Mouse (Mus musculus) retina, adult 2 months (tissue): Measurements from ENCODE around the gene Avp.
"Not testable (repeated sequence)": the region's sequence is repeated elsewhere in the genome, so short reads cannot be mapped to it uniquely, and the experiment has no call there.

Source experiments
- DNase-seq: peaks from one replicate; pipeline ENCODE4 v3.0.0-alpha.2; 2012; ENCODE audit warnings: low read depth, low spot score

The Avp gene

GRCm38 (mm10) chr2:130582552-130582951, at the start of gene Avp:
Gene Avp (minus strand): TSS chr2:130582554.
- no peak for DNase-seq

GRCm38 (mm10) chr2:130629839-130630203, 47.5 kb upstream of the Avp start, which contains the start of the genes Fastkd5 and Ubox5:
Gene Fastkd5 (minus strand): TSS chr2:130630027.
Gene Ubox5 (minus strand): TSS chr2:130630038.
- peak; percentile 78 for DNase-seq

GRCm38 (mm10) chr2:130629080-130629838, 46.9 kb upstream of the Avp start:
- no peak for DNase-seq

GRCm38 (mm10) chr2:130628424-130628823, 46.1 kb upstream of the Avp start:
- DNase-seq = no peak

- no peak for DNase-seq
These were observed 36.6 kb upstream of the Avp start for GRCm38 (mm10) chr2:130618972-130619371.

GRCm38 (mm10) chr2:130613091-130613490, 30.7 kb upstream of the Avp start:
- DNase-seq = no peak

GRCm38 (mm10) chr2:130602195-130602594, 19.8 kb upstream of the Avp start:
- no peak for DNase-seq

GRCm38 (mm10) chr2:130598399-130598798, 16.0 kb upstream of the Avp start:
- DNase-seq = no peak

- DNase-seq = no peak
These were observed 15.3 kb upstream of the Avp start for GRCm38 (mm10) chr2:130597601-130598010.

- DNase-seq = no peak
These were observed 13.2 kb upstream of the Avp start for GRCm38 (mm10) chr2:130595596-130595995.

- no peak for DNase-seq
These were observed 8.7 kb upstream of the Avp start for GRCm38 (mm10) chr2:130591016-130591415.

GRCm38 (mm10) chr2:130589761-130590160, 7.4 kb upstream of the Avp start:
- no peak for DNase-seq

- no peak for DNase-seq
These were observed 6.8 kb upstream of the Avp start for GRCm38 (mm10) chr2:130589157-130589556.

GRCm38 (mm10) chr2:130588373-130588772, 6.0 kb upstream of the Avp start:
- DNase-seq = no peak

GRCm38 (mm10) chr2:130586016-130586415, 3.7 kb upstream of the Avp start:
- DNase-seq = no peak

GRCm38 (mm10) chr2:130583902-130584560, 1.7 kb upstream of the Avp start:
- DNase-seq = no peak

- DNase-seq = no peak
These were observed 1.2 kb downstream of the Avp start for GRCm38 (mm10) chr2:130581201-130581600.

GRCm38 (mm10) chr2:130579791-130580190, 2.6 kb downstream of the Avp start:
- no peak for DNase-seq

GRCm38 (mm10) chr2:130578148-130578547, 4.2 kb downstream of the Avp start:
- DNase-seq = no peak

GRCm38 (mm10) chr2:130577632-130578031, 4.7 kb downstream of the Avp start:
- DNase-seq = no peak

- DNase-seq = no peak
These were observed 5.3 kb downstream of the Avp start for GRCm38 (mm10) chr2:130577021-130577420.

GRCm38 (mm10) chr2:130576564-130576963, 5.8 kb downstream of the Avp start:
- not testable (repeated sequence) for DNase-seq

GRCm38 (mm10) chr2:130575873-130576272, 6.5 kb downstream of the Avp start, which contains the start of gene Oxt:
Gene Oxt (plus strand): TSS chr2:130576173.
- DNase-seq = no peak
